Mouse (Mus musculus) adrenal gland, adult 8-10 months (tissue): ENCODE measurements around the gene Kcnab1. TPM values are rescaled to one million over a fixed set of nuclear protein-coding genes. Genes with fewer than 3 reads are reported as not detected.

ENCODE experiments used
- DNase-seq: peaks from one replicate; pipeline ENCODE4 v3.0.0; 2022
- total RNA-seq, 4 experiments: library from RNA; stranded (reverse); gene quantifications; 2 replicates each; pipeline ENCODE4 v1.2.4; 2022

Gene Kcnab1
- total RNA-seq, 4 experiments from 2014 or later, result 2.0 to 3.5 (median 3.2) TPM

GRCm38 (mm10) chr3:65317876-65318537 is 208.8 kb downstream of the Kcnab1 start:
- peak; percentile 10 for DNase-seq

GRCm38 (mm10) chr3:65319248-65320008 is 210.2 kb downstream of the Kcnab1 start:
- DNase-seq, result no peak

- DNase-seq, result no peak
These were observed 211.8 kb downstream of the Kcnab1 start for GRCm38 (mm10) chr3:65320990-65321389.

GRCm38 (mm10) chr3:65321981-65322779 is 213.0 kb downstream of the Kcnab1 start:
- no peak for DNase-seq

- no peak for DNase-seq
These were observed 216.1 kb downstream of the Kcnab1 start for GRCm38 (mm10) chr3:65325254-65325653.

GRCm38 (mm10) chr3:65328814-65329213 is 219.6 kb downstream of the Kcnab1 start:
- no peak for DNase-seq

- no peak for DNase-seq
These were observed 228.8 kb downstream of the Kcnab1 start for GRCm38 (mm10) chr3:65337835-65338464.

GRCm38 (mm10) chr3:65340173-65340951 is 231.2 kb downstream of the Kcnab1 start:
- DNase-seq, result no peak

- no peak for DNase-seq
These were observed 237.0 kb downstream of the Kcnab1 start for GRCm38 (mm10) chr3:65346176-65346575.

GRCm38 (mm10) chr3:65352278-65353127 is 243.3 kb downstream of the Kcnab1 start:
- DNase-seq, result no peak

- DNase-seq, result no peak
These were observed 244.3 kb downstream of the Kcnab1 start for GRCm38 (mm10) chr3:65353263-65354037.

GRCm38 (mm10) chr3:65355479-65355878 is 246.3 kb downstream of the Kcnab1 start:
- DNase-seq, result no peak

- no peak for DNase-seq
These were observed 249.1 kb downstream of the Kcnab1 start for GRCm38 (mm10) chr3:65358275-65358674.

- DNase-seq, result no peak
These were observed 249.7 kb downstream of the Kcnab1 start for GRCm38 (mm10) chr3:65358841-65359240.

GRCm38 (mm10) chr3:65360163-65360969 is 251.2 kb downstream of the Kcnab1 start:
- DNase-seq, result no peak

GRCm38 (mm10) chr3:65363438-65363837 is 254.3 kb downstream of the Kcnab1 start:
- no peak for DNase-seq

GRCm38 (mm10) chr3:65365184-65365583 is 256.0 kb downstream of the Kcnab1 start:
- peak; percentile 83 for DNase-seq

GRCm38 (mm10) chr3:65365921-65366710 is 256.9 kb downstream of the Kcnab1 start:
- DNase-seq, result no peak
